Mouse (Mus musculus): Measurements from ENCODE around the gene Ccr10.

DNA sequence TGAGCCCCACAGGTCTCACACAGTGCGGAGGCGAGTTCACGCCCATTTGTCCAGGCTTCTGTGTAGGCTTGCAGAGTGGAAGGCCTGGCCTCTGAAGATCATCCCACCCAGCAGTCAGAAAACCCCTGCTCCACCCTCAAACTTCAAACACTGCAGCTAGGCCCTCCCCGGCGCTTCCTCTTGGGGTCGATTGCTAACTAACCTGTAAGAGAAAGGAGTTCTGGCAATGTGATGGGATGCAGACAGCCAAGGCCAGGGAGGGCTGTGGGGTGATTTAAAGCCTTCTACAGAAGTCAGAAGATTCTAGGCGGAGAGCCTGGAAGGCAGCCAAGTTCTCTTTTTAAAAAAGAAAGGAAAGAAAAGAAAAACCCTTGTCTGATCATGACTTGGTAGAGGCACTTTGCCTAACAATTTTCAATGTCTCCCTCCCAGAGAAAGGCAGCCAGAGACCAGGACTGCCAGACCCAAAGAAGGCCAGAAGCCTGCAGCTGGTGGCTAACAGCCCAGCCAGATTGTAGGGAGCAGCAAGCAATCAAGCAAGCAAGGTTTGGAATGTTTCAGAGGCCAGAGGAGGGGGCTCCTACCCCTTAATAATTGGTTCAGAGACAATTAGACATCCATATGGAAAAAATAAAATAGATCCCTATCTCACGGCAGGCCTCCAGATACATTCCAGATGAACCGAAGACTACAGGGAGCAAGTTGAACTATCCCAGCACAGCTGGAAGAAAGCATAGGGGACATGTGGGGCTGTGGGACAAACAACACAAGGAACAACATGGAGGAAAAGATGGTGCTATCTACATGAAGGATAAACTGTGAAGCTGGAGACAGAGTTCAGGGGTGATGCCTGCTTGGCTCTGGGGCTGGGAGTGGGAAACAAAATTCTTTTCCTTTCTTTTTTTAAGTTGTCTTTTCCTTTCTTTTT is 25.8 kb downstream of the Ccr10 start:
- TF ChIP-seq POLR2A (IDR thresholded peaks at IDR 0.05; ENCODE audit: borderline replicate concordance, insufficient read depth, low read length): no peak
- TF ChIP-seq CTCF (IDR thresholded peaks at IDR 0.05; ENCODE audit: borderline replicate concordance, insufficient read depth, low read depth, low read length): no peak

All from cerebellum, adult 2 months (tissue).